Mouse (Mus musculus) heart, postnatal 0 days (tissue): ENCODE measurements at regions not wholly inside any gene's neighbourhood (a gene's known extent, or its start where the extent isn't known, plus 50 kb on each side); places are given as distances from the start of the nearest gene placed in this dataset.
A peak's percentile ranks its signal among the peaks of the same experiment; 100 is the strongest.

Experiments
- ATAC-seq: fragments of 200-750 bp; cut with Nextera tagmentation; 2 replicates; pipeline ENCODE4 v1.8.0; 2017; ENCODE audit warnings: low read depth, moderate number of reproducible peaks, moderate library complexity; ENCODE audit not compliant: insufficient read depth
- DNase-seq: peaks from one replicate; pipeline ENCODE4 v3.0.0-alpha.2; 2016; ENCODE audit warnings: low spot score
- H3K27ac ChIP-seq: fragments of 300-500 bp; sonication (generic); 2 replicates; pipeline ENCODE4 v1.5.1; 2014; ENCODE audit warnings: low read depth, mild to moderate bottlenecking
- H3K27me3 ChIP-seq: fragments of 300-500 bp; sonication (generic); 2 replicates; pipeline ENCODE4 v1.6.1; 2014; ENCODE audit warnings: low read length, mixed read lengths; ENCODE audit not compliant: control insufficient read depth, insufficient read depth
- H3K36me3 ChIP-seq: fragments of 300-500 bp; sonication (generic); replicated peaks from 2 replicates; pipeline ENCODE4 v1.6.1; 2014; ENCODE audit warnings: low read length, mixed read lengths; ENCODE audit not compliant: control insufficient read depth, insufficient read depth
- H3K4me1 ChIP-seq: fragments of 300-500 bp; sonication (generic); 2 replicates; pipeline ENCODE4 v1.6.1; 2014; ENCODE audit warnings: antibody characterized with exemption; ENCODE audit not compliant: control insufficient read depth, insufficient read depth
- H3K4me2 ChIP-seq: fragments of 300-500 bp; sonication (generic); 2 replicates; pipeline ENCODE4 v1.6.1; 2014; ENCODE audit warnings: low read depth, mild to moderate bottlenecking, low read length, moderate library complexity
- H3K4me3 ChIP-seq: fragments of 300-500 bp; sonication (generic); 2 replicates; pipeline ENCODE4 v1.5.1; 2014; ENCODE audit warnings: low read depth, low read length
- H3K9ac ChIP-seq: fragments of 300-500 bp; sonication (generic); replicated peaks from 2 replicates; pipeline ENCODE4 v1.6.1; 2014; ENCODE audit warnings: low read depth, low read length, mixed read lengths
- H3K9me3 ChIP-seq: fragments of 300-500 bp; sonication (generic); replicated peaks from 2 replicates; pipeline ENCODE4 v1.6.1; 2016; ENCODE audit warnings: low read length; ENCODE audit not compliant: control insufficient read depth
- CTCF ChIP-seq: IDR thresholded peaks from 2 replicates; pipeline ENCODE4 v1.5.1; 2016; ENCODE audit warnings: antibody characterized with exemption, control low read depth, low read depth
- EP300 ChIP-seq: IDR thresholded peaks from 2 replicates; pipeline ENCODE4 v1.6.1; 2016; ENCODE audit warnings: antibody characterized with exemption, low read depth
- WGBS: fragments of 180-500 bp; shearing (Covaris S2); extraction: QIAGEN DNeasy Blood & Tissue Kit; methylation state at CpG from one replicate; pipeline ENCODE4 v1.1.7; 2014; 5-methylcytosine and 5-hydroxymethylcytosine counted together

DNA sequence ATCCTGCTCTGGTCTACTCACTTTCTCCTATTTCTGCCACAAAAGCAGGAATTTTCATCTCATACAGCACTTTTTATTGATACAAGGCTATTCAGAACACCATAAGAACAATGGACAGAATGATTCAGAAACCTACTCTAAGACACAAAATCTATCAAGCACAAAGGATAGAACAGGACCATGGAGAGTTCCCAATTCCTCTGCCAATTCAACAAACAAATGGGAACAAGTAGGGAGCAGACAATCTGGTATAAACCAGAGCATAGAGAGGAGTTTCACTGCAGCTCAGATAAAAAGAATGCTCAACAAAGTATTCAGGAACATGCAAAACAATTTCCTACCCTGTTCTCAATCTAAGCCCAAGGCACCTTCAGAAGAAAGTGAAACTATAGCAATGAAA, 363.7 kb upstream of the Klf6 start:
- Histone ChIP-seq H3K4me1 (no peaks in the 10 kb centered on the region), H3K36me3 (no peaks in the 10 kb centered on the region), H3K9me3 (no peaks in the 10 kb centered on the region), H3K9ac (no peak overlapping the region), H3K27ac (no peak overlapping the region), H3K4me3 (no peak overlapping the region), H3K27me3 (no peaks in the 10 kb centered on the region), H3K4me2 (no peak overlapping the region)
- no peak for TF ChIP-seq EP300
- TF ChIP-seq CTCF = no peak
- DNase-seq = peak; percentile 19
- no peak for ATAC-seq

DNA sequence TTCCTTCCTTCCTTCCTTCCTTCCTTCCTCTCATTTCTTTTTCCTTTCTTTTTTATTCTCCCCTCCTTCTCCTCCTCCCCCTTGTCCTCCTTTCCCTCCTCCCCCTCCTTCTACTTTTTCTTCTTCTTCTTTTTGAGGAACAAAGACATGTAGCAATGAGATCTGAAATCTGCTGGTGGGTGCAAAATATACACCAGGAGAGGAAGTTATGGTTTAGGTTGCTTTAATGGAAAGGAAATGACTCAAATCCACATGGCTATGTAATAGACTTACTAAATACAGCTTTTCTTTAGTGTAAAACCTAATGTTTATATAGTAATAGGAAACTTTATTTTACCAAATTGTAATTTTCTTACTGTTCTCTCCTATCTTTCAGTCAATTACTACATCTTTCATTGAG, 349.5 kb upstream of the Klf6 start:
- Histone ChIP-seq H3K9ac (no peak overlapping the region), H3K4me2 (no peak overlapping the region), H3K4me1 (no peaks in the 10 kb centered on the region), H3K27ac (no peak overlapping the region), H3K9me3 (no peaks in the 10 kb centered on the region), H3K36me3 (no peaks in the 10 kb centered on the region), H3K4me3 (no peak overlapping the region), H3K27me3 (no peaks in the 10 kb centered on the region)
- DNase-seq = no peak
- TF ChIP-seq CTCF (no peak), EP300 (no peak)
- ATAC-seq = no peak

DNA sequence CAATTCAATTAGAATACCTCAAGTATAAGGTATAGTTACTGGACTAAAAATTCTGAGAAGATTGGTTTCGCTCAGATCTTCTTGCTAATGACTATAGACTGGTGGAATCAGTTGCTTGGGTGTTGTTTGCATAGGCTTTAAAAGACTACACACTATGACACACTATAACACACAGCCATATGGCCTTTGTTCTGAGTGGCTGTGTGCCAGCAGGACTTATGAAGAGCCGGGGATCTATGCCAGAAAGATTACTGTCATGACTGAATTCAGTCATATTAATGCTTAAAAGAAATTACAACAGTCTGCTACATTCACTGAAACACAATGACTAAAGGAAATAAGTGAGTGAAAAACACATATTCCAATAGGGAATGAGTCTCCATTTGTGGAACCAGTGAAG, 345.7 kb upstream of the Klf6 start:
- H3K4me2 ChIP-seq = no peak overlapping the region
- no peaks in the 10 kb centered on the region for H3K9me3 ChIP-seq
- TF ChIP-seq CTCF (no peak), EP300 (no peak)
- H3K9ac ChIP-seq = no peak overlapping the region
- no peak overlapping the region for H3K27ac ChIP-seq
- no peaks in the 10 kb centered on the region for H3K4me1 ChIP-seq
- ATAC-seq (no peak), DNase-seq (no peak)
- H3K27me3 ChIP-seq = no peaks in the 10 kb centered on the region
- 61% methylated on average over 2 of the region's 2 CpGs for WGBS
- H3K4me3 ChIP-seq = no peak overlapping the region
- no peaks in the 10 kb centered on the region for H3K36me3 ChIP-seq

DNA sequence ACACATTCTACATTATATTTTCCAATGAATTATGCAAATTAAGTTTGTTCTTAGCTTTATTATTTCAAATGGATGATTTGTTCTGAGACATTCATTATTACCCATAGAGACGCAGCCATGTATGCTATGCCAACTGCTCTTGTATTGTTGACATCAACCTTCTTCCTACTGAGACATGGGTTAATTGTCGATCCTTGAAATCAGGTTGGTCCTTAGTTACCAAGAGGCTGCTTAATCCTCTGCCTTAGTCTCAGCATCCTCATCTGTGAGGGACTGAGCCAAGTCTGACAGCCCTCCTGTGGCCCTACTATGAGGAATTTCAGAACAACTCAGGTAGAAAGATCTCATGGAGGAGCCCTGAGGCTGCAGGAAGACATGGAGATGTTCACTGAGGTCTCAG, 345.2 kb upstream of the Klf6 start:
- no peaks in the 10 kb centered on the region for H3K27me3 ChIP-seq
- no peak for DNase-seq
- no peak for TF ChIP-seq EP300
- no peak for TF ChIP-seq CTCF
- no peak overlapping the region for H3K27ac ChIP-seq
- no peak overlapping the region for H3K9ac ChIP-seq
- H3K4me2 ChIP-seq = no peak overlapping the region
- 83% methylated on average over 2 of the region's 2 CpGs for WGBS
- H3K36me3 ChIP-seq = no peaks in the 10 kb centered on the region
- H3K4me1 ChIP-seq = no peaks in the 10 kb centered on the region
- H3K4me3 ChIP-seq = no peak overlapping the region
- no peak for ATAC-seq
- no peaks in the 10 kb centered on the region for H3K9me3 ChIP-seq

DNA sequence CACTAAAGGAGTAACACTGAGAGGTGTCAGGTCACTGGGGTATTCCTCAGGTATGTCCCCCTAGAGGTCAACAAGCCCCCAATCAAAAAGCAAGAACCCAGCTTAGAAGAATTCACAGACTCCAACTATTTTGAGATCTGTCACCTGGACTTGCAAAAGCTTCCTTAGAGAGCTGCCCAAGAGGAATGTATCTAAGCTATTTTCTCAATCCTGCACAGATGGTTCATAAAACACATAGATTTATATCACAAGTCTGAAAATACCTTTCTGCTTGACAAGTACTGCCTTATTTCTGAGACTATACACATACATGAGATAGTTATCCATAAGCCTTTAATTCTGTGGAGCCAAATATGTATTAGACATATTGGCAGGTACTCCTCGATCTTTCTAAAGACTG, 342.1 kb upstream of the Klf6 start:
- DNase-seq (no peak), ATAC-seq (no peak)
- no peaks in the 10 kb centered on the region for H3K4me1 ChIP-seq
- H3K36me3 ChIP-seq = no peaks in the 10 kb centered on the region
- 84% methylated on average over 1 of the region's 1 CpGs for WGBS
- no peak overlapping the region for H3K27ac ChIP-seq
- no peak overlapping the region for H3K4me3 ChIP-seq
- H3K9me3 ChIP-seq = no peaks in the 10 kb centered on the region
- no peak overlapping the region for H3K9ac ChIP-seq
- H3K27me3 ChIP-seq = no peaks in the 10 kb centered on the region
- TF ChIP-seq EP300 (no peak), CTCF (no peak)
- H3K4me2 ChIP-seq = no peak overlapping the region

DNA sequence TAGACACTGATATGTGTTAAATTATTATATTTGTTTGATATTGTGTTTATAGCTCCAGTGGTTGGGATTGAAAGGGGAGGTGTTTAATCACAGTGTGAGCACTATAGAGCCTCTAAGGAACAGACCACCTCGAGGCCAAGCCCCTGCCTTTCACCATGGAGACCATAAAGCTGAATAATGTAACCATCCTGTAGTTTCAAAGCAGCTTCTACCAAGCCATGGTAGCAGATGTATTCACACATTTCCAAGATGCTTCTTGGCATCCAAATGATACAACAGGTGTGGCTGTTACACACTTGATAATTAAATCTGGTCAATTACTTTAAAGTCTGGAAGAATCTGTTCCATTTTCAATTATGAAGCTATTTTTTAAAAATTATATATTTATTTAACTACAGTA, 341.7 kb upstream of the Klf6 start:
- no peak overlapping the region for H3K27ac ChIP-seq
- no peak overlapping the region for H3K4me3 ChIP-seq
- no peak for ATAC-seq
- H3K4me1 ChIP-seq = no peaks in the 10 kb centered on the region
- H3K4me2 ChIP-seq = no peak overlapping the region
- DNase-seq = no peak
- H3K9ac ChIP-seq = no peak overlapping the region
- no peaks in the 10 kb centered on the region for H3K9me3 ChIP-seq
- no peaks in the 10 kb centered on the region for H3K27me3 ChIP-seq
- H3K36me3 ChIP-seq = no peaks in the 10 kb centered on the region
- no peak for TF ChIP-seq EP300
- no peak for TF ChIP-seq CTCF
- 57% methylated on average over 1 of the region's 1 CpGs for WGBS
